Mouse (Mus musculus) limb, embryonic 15.5 days (tissue): ENCODE measurements around the gene Ggt7. TPM values are rescaled to one million over a fixed set of nuclear protein-coding genes. Genes with fewer than 3 reads are reported as not detected.
A peak's percentile ranks its signal among the peaks of the same experiment; 100 is the strongest.
"Not testable (repeated sequence)": the region's sequence is repeated elsewhere in the genome, so short reads cannot be mapped to it uniquely, and the experiment has no call there.

ENCODE experiments used
- ATAC-seq: fragments of 200-750 bp; cut with Nextera tagmentation; 2 replicates; pipeline ENCODE4 v1.8.0; 2017; ENCODE audit warnings: low read depth, moderate TSS enrichment; ENCODE audit not compliant: insufficient number of reproducible peaks, low FRiP score, low TSS enrichment
- H3K27ac ChIP-seq: fragments of 300-500 bp; sonication (generic); 2 replicates; pipeline ENCODE4 v1.5.1; 2015; ENCODE audit warnings: moderate library complexity, mild to moderate bottlenecking, inconsistent platforms
- H3K27me3 ChIP-seq: fragments of 300-500 bp; sonication (generic); 2 replicates; pipeline ENCODE4 v1.6.1; 2015; ENCODE audit warnings: inconsistent platforms
- H3K36me3 ChIP-seq: fragments of 300-500 bp; sonication (generic); 2 replicates; pipeline ENCODE4 v1.6.1; 2015; ENCODE audit warnings: inconsistent platforms
- H3K4me1 ChIP-seq: fragments of 300-500 bp; sonication (generic); 2 replicates; pipeline ENCODE4 v1.6.1; 2015; ENCODE audit warnings: inconsistent platforms
- H3K4me2 ChIP-seq: fragments of 300-500 bp; sonication (generic); 2 replicates; pipeline ENCODE4 v1.6.1; 2015; ENCODE audit warnings: mild to moderate bottlenecking, inconsistent platforms
- H3K4me3 ChIP-seq: fragments of 300-500 bp; sonication (generic); 2 replicates; pipeline ENCODE4 v1.5.1; 2015; ENCODE audit warnings: mild to moderate bottlenecking, inconsistent platforms
- H3K9ac ChIP-seq: fragments of 300-500 bp; sonication (generic); 2 replicates; pipeline ENCODE4 v1.6.1; 2015; ENCODE audit warnings: inconsistent platforms
- H3K9me3 ChIP-seq: fragments of 300-500 bp; sonication (generic); 2 replicates; pipeline ENCODE4 v1.6.1; 2016; ENCODE audit warnings: inconsistent platforms
- WGBS: fragments of 180-500 bp; shearing (Covaris S2); methylation state at CpG from one replicate; pipeline ENCODE4 v1.1.7; 2015; 5-methylcytosine and 5-hydroxymethylcytosine counted together
- polyA plus RNA-seq: library from polyadenylated mRNA; unstranded; fragments of >200 nt; fragmentation: Nextera tagmentation; extraction: Ambion mirVana; gene quantifications from 2 replicates; pipeline ENCODE4 v1.2.1, GENCODE M21; 2015

Gene Ggt7
- polyA plus RNA-seq, 1 experiment from 2014 or later = 5.6 TPM

DNA sequence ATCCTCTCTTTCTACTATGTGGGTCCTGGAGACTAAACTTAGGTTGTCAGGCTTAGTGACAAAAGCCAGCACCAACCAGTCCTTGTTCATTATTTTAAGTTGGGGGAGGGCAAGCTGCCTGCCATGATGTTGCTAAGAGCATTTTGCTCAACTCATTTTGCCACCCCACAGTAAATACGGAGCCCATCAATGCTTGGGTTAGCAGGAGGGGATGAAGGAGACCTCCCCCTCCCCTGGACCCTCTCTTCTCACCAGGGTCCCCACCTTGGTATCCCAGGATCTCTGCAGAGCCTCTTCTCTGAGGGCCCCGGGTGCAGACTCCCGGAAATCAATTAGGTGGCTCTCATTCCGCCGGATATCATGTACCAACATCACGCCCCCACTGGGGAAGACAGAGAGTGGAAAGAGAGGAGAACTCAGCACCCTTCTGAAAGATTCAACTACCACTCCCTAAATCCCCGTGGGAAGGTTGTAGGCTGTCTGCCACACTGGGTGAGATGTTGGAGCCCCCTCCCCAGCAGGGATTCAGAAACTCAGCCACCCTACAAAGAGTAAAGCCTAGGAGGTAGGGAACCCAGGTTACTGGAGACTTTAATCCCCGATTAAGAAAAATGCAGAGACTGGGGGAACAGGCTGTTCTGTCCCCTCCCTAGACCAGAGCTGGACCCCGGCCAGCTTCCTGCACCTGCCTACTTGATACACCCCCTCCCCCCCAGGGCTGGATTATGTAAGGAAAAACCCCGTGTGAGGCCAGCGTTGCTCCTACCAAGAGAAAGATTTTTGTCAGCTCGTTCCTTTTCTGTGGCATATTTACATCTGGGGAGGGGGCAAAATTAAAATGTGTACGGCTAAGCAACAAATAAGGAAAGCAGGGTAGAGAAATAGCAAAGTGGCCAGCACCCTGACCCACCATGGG is 13.3 kb downstream of the Ggt7 start:
- H3K4me2 ChIP-seq = no peak overlapping the region
- no peak for ATAC-seq
- 47% methylated on average over 13 of the region's 13 CpGs for WGBS

DNA sequence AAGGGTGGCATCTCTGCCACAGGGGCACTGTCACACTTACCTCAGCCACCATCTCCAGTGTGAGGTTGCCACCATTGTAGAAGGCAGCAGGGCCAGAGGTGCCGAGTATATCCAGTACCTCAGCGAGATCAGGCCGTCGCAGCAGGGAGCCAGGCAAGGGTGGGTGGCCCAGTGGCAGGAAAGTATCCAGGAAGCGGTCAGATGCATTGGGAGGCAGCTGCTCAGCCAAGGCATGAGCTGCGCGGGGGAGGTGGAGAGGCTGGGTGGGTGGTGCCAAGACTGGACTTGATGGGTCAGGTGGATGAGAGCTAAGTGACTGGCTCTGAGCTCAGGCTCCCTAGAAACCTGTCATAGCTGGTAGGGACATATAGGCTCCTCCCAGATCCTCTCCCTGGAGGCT is 15.4 kb downstream of the Ggt7 start:
- Histone ChIP-seq H3K27ac (no peak overlapping the region), H3K9me3 (no peaks in the 10 kb centered on the region), H3K4me1 (peaks cover 6% of the 10 kb centered on the region), H3K9ac (no peak overlapping the region), H3K27me3 (no peaks in the 10 kb centered on the region), H3K4me3 (no peak overlapping the region), H3K36me3 (no peaks in the 10 kb centered on the region), H3K4me2 (no peak overlapping the region)
- ATAC-seq = no peak
- 80% methylated on average over 7 of the region's 7 CpGs for WGBS

More for the DNA sequence above, 13.3 kb downstream of the Ggt7 start:
- Histone ChIP-seq H3K27ac (no peak overlapping the region), H3K9ac (no peak overlapping the region), H3K36me3 (no peaks in the 10 kb centered on the region), H3K4me3 (no peak overlapping the region), H3K4me1 (peaks cover 6% of the 10 kb centered on the region), H3K9me3 (no peaks in the 10 kb centered on the region), H3K27me3 (no peaks in the 10 kb centered on the region)

DNA sequence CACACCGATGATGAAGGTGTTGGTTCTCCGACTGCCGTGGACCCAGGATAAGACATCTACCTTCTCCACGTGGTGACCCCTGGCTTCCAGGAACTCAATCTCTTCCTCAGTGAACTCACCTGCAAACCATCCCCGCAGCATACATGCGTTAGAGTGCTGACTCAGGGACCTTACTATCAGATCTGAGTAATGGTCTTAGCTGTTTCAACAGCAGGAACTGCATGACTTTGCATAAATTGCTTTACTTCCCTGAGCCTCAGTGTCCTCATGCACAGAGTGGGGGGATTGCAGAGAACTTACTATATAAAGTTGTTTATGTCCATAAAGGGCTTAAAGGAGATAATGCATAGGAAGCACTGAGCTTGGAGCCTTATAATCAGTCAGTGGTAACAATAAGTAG is 27.0 kb downstream of the Ggt7 start:
- H3K9ac ChIP-seq = no peak overlapping the region
- H3K4me2 ChIP-seq = no peak overlapping the region
- H3K4me3 ChIP-seq = no peak overlapping the region
- no peak overlapping the region for H3K27ac ChIP-seq
- no peaks in the 10 kb centered on the region for H3K27me3 ChIP-seq
- H3K36me3 ChIP-seq = no peaks in the 10 kb centered on the region
- no peak for ATAC-seq
- no peaks in the 10 kb centered on the region for H3K4me1 ChIP-seq
- no peaks in the 10 kb centered on the region for H3K9me3 ChIP-seq
- 91% methylated on average over 6 of the region's 6 CpGs for WGBS

DNA sequence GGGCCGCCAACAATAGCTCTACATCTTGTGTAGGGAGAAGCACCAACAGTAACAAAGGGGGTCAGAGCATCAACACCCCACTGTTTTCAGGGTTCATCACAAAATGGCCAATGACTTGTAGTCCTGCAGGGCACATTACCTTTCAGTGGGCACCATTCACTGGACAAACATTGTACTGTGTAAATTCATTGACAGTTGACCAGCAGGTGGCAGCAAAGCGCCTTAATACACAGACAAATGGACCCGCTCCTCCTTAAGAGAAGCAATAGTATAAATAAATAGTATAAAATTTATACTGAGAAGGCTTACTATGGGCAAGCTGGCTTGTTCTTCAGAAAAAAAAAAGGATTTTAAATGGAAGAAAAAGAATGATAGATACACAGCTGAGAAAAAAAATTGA is 36.0 kb downstream of the Ggt7 start:
- H3K4me3 ChIP-seq = no peak overlapping the region
- H3K27me3 ChIP-seq = no peaks in the 10 kb centered on the region
- H3K27ac ChIP-seq = no peak overlapping the region
- WGBS = 41% methylated on average over 3 of the region's 3 CpGs
- H3K9me3 ChIP-seq = no peaks in the 10 kb centered on the region
- no peak overlapping the region for H3K4me2 ChIP-seq
- H3K36me3 ChIP-seq = no peaks in the 10 kb centered on the region
- ATAC-seq = no peak
- H3K9ac ChIP-seq = no peak overlapping the region
- H3K4me1 ChIP-seq = no peaks in the 10 kb centered on the region

DNA sequence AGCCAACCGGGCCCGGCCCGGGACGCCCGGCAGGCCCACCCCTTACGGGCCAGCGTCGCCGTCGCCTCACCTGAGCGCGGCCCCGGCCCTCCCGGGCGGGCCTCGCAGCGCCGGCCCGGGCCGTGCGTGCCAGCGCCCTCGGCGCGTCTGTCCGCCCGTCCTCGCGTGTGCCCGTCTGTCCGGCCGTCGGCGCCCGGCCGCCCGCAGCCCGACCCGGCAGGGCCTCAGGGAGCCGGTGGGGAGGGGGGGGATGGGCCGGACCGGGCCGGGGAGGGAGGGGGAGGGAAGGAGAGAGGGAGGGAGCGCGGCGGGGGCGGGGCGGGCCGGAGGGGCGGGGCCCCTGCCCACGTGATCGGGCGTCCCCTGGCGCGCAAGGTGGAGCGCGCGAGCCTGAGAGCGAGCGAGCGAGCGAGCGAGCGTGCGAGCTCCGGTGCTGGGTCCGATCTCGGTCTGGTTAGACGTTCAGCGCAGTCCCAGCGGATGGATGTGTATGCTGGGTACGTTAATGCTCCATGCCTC is 44.4 kb downstream of the Ggt7 start, which contains the start of gene Ncoa6:
Gene Ncoa6 (minus strand): TSS at position 325 of the 519 bp plus-strand sequence.
- peak; percentile 78 for ATAC-seq
- H3K4me2 ChIP-seq = peak within 1 kb of the TSS; percentile 73
- under 1% methylated on average over 32 of the region's 72 CpGs for WGBS

DNA sequence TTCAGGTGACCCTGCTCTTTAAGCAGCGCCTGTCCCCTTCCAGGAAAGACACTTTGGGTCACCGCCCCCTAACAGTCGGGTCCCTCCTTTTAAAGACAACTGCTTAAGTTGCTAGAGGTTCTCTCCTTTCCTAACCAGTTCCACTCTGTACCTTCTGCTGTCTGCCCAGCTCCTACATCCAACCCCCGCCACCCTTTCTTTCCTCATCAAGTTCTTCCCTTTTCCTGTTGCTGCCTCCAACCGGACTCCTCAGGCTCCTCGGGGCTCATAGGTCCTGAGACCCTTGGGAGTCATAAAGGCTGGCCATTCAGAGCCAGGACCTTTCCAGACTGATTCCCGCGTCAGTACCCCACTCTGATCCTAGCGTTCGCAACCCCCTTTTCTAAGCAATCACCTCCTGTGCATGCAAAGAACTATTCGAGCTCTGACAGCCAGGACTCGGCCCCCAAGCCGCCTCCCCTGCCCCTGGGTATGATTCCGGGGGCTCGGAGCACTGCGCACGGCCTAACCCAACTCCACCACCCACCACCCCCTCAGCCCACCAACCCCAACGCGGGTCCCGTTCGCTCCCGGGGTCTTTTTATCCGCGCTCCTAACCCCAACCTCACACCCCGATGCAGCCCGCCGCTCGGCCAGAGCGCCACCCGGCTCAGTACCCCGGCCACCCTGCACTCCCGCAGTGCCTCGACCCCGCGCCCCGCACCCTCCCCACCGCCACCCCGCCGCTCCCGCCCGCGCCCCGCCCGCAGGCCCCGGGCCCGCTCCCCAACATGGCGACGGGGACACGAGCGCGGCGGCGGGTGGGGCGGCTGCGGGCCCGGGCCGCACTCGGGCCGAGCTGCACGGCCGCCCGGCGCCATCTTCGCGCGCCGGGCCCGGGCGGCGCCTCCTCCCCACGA is 45.1 kb downstream of the Ggt7 start:
- Histone ChIP-seq H3K36me3 (no peaks in the 10 kb centered on the region), H3K4me2 (peak overlapping the region; percentile 73), H3K27ac (peak overlapping the region; percentile 92), H3K4me3 (peak overlapping the region; percentile 86), H3K9ac (peak overlapping the region; percentile 99), H3K9me3 (no peaks in the 10 kb centered on the region), H3K4me1 (peaks cover 8% of the 10 kb centered on the region), H3K27me3 (no peaks in the 10 kb centered on the region)
- under 1% methylated on average over 36 of the region's 71 CpGs for WGBS
- peak; percentile 12; the same call in 1 of the 2 replicates for ATAC-seq

More for the DNA sequence above, 44.4 kb downstream of the Ggt7 start, which contains the start of gene Ncoa6:
- Histone ChIP-seq H3K36me3 (no peaks in the 10 kb centered on the region), H3K4me3 (peak within 1 kb of the TSS; percentile 86), H3K4me1 (peaks cover 8% of the 10 kb centered on the region), H3K27me3 (no peaks in the 10 kb centered on the region), H3K9me3 (no peaks in the 10 kb centered on the region), H3K9ac (peak within 1 kb of the TSS; percentile 99), H3K27ac (peak within 1 kb of the TSS; percentile 92)

DNA sequence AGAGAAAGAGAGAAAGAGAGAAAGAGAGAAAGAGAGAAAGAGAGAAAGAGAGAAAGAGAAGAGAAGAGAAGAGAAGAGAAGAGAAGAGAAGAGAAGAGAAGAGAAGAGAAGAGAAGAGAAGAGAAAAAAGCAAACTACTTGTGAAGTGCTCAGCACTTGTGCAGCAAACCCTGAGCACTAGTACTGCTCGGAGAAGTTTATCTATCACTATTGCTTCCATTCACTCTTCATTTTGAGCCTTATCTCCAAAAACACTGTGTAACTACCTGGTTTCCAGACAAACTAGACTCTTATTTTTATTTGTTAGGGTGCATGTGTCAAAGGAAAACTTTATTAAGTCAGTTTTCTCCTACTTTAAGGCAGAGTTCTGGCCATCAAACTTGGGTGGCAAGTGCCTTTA is 51.2 kb downstream of the Ggt7 start:
- no peak for ATAC-seq
- Histone ChIP-seq H3K27me3 (no peaks in the 10 kb centered on the region), H3K9me3 (no peaks in the 10 kb centered on the region), H3K36me3 (no peaks in the 10 kb centered on the region), H3K4me2 (no peak overlapping the region), H3K27ac (no peak overlapping the region), H3K9ac (no peak overlapping the region), H3K4me3 (no peak overlapping the region), H3K4me1 (no peaks in the 10 kb centered on the region)
- 98% methylated on average over 1 of the region's 1 CpGs for WGBS

DNA sequence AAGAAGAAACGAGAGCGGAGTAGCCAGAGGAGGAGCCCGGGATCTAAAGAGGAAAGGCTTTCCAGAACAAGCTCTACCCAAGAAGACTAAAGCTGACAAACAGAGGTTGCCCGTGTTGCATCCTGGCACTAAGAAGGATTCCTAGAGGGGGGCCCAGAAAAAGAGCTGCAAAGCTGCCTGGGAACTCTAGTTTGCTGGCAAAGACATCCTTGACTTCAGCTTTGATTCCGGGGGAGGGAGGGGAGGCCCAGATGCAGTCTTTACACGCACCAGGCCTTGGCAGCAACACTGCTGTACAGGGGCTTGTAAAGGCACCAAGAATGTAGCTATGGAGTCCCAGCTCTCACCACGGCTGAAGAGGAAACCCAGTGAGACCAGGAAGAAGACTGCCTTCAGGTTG is 64.4 kb downstream of the Ggt7 start:
- peak overlapping the region; percentile 13 for H3K27ac ChIP-seq
- H3K4me1 ChIP-seq = peaks cover 5% of the 10 kb centered on the region; the same call in 1 of the 2 replicates
- no peaks in the 10 kb centered on the region for H3K9me3 ChIP-seq
- peaks cover 5% of the 10 kb centered on the region; the same call in 1 of the 2 replicates for H3K36me3 ChIP-seq
- H3K4me2 ChIP-seq = no peak overlapping the region
- no peak for ATAC-seq
- WGBS = 66% methylated on average over 7 of the region's 7 CpGs
- no peak overlapping the region for H3K9ac ChIP-seq
- H3K4me3 ChIP-seq = no peak overlapping the region
- H3K27me3 ChIP-seq = no peaks in the 10 kb centered on the region

DNA sequence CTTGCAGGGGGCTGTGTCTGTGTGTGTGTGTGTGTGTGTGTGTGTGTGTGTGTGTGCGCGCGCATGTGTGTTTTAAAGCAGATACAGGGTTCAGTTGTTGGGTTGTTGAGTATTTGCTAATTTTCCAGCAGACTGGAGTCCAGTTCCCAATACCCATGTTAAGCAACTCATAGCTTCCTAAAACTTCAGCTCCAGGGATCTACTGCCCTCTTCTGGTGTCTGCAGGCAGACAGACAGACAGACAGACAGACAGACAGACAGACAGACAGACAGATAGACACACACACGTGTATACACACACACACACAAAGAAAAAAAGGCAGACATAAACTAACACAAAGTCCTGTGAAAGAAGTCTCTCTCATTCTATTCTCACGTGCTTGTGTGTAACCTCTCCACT is 66.8 kb downstream of the Ggt7 start:
- H3K4me3 ChIP-seq = no peak overlapping the region
- no peak overlapping the region for H3K4me2 ChIP-seq
- H3K9me3 ChIP-seq = no peaks in the 10 kb centered on the region
- peaks cover 5% of the 10 kb centered on the region; the same call in 1 of the 2 replicates for H3K4me1 ChIP-seq
- no peak overlapping the region for H3K9ac ChIP-seq
- H3K27me3 ChIP-seq = no peaks in the 10 kb centered on the region
- WGBS = 87% methylated on average over 5 of the region's 5 CpGs
- H3K36me3 ChIP-seq = peaks cover 5% of the 10 kb centered on the region; the same call in 1 of the 2 replicates
- ATAC-seq = no peak
- H3K27ac ChIP-seq = no peak overlapping the region

DNA sequence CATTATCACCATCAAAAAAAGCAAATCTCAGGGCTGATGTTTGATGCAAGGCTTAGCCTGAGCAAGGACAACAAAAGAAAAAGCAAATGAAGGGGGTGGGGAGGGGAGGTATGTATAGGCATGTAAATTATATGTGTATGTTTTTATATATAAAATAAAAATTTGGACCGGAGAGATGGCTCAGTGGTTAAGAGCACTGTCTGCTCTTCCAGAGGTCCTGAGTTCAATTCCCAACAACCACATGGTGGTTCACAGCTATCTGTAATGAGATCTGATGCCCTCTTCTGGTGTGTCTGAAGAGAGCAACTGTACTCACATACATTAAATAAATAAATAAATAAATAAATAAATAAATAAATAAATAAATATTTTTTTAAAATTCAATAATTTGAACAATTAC is 70.1 kb downstream of the Ggt7 start:
- not testable (repeated sequence) for H3K4me1 ChIP-seq, ATAC-seq, H3K27me3 ChIP-seq, H3K9ac ChIP-seq, H3K27ac ChIP-seq, H3K36me3 ChIP-seq, H3K9me3 ChIP-seq, H3K4me2 ChIP-seq, H3K4me3 ChIP-seq
- 94% methylated on average over 1 of the region's 1 CpGs for WGBS

DNA sequence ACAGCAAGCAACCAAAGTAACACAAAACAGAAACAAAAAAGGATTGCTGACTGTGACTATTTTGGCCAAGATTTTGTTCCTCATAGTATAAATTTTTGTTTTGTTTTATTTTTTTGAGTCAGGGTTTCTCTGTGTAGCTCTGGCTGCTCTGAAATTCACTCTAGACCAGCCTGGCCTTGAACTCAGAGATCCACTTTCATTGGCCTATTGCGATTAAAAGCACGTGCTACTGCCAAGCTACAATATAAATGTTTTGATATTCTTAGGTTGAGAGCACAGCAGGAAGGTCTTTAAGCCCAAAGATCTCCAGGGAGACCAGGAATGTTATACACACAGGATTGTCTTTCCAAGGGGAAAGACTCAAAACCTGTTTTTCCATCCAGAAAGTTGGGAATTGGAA is 74.6 kb downstream of the Ggt7 start:
- H3K9ac ChIP-seq = no peak overlapping the region
- H3K4me2 ChIP-seq = no peak overlapping the region
- no peaks in the 10 kb centered on the region for H3K9me3 ChIP-seq
- no peak overlapping the region for H3K27ac ChIP-seq
- H3K36me3 ChIP-seq = no peaks in the 10 kb centered on the region
- 51% methylated on average over 2 of the region's 2 CpGs for WGBS
- no peaks in the 10 kb centered on the region for H3K27me3 ChIP-seq
- H3K4me3 ChIP-seq = no peak overlapping the region
- no peak for ATAC-seq
- H3K4me1 ChIP-seq = peaks cover 6% of the 10 kb centered on the region
